Mouse (Mus musculus): ENCODE data around the gene Pdzd4.

Gene Pdzd4

GRCm38 (mm10) chrX:73824185-73825151 is at the start of gene Pdzd4:
TSS of gene Pdzd4 (minus strand) at chrX:73824969.
- DNase-seq (ENCODE audit: low read depth in 1 of 2, low spot score in 2 of 2), result no peak

GRCm38 (mm10) chrX:73871956-73872355 is 47.2 kb upstream of the Pdzd4 start:
- no peak for DNase-seq (ENCODE audit: low read depth in 1 of 2, low spot score in 2 of 2)

GRCm38 (mm10) chrX:73871474-73871873 is 46.7 kb upstream of the Pdzd4 start:
- DNase-seq (ENCODE audit: low read depth in 1 of 2, low spot score in 2 of 2), result no peak

GRCm38 (mm10) chrX:73869334-73869733 is 44.6 kb upstream of the Pdzd4 start:
- DNase-seq (ENCODE audit: low read depth in 1 of 2, low spot score in 2 of 2), result no peak

DNA sequence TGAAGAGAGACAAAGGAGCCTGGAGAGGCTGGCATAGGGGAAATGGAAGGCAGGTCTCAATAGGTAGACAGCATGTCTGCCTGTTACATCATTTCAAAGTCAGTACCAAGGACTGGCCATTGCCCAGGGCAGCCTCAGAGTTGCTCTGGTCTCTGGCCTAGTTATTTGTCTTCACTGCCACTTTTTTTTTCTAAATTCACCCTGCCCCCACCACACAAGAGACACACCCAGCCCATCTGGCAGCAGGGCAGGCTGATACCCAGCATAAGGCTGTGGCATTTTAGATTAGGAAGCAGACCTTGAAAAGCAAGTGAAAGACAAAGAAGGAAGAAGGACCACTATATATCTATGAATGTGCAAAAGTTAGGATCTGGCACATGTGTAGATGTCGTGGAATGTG is 43.1 kb upstream of the Pdzd4 start:
- DNase-seq (ENCODE audit: low read depth in 1 of 2, low spot score in 2 of 2), result no peak

DNA sequence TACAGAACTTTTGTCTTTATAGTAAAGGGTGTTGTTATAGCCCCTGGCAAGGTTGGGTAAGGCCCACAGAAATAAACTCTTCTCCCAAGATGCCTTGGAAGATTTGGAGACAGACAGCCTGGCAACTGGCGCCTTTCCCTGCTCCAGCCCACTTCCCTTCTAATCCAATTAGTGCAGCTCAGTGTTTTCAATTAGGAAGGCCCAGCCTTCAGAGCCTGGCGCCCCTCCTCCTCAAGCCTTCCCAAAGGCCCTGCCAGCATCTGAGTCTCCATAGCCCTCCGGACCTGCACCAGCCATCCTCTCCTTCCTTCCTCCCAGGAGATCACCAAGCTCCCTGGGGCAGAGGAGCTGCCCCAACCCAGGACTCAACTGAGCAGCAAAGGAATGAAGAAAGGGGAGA is 42.5 kb upstream of the Pdzd4 start:
- no peak for DNase-seq (ENCODE audit: low read depth in 1 of 2, low spot score in 2 of 2)

DNA sequence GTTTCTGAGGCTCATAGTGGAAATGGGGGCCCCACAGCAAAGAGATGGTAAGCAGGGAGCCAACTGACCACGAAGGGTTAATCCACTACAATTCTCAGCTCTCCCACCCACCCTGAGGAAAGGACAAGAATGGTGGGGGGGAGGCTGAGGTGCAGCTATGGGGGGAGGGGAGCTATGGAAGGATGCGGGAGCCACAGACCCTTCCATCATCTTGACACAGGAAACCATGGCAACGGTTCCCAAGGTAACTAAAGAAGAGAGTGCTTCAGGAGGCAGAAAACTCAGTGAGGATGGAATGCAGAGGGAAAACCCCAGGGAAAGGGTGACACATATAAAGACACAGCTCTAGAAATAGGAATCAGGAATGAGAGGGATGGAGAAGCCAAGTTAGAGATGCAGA is 39.9 kb upstream of the Pdzd4 start:
- no peak for DNase-seq (ENCODE audit: low read depth in 1 of 2, low spot score in 2 of 2)

DNA sequence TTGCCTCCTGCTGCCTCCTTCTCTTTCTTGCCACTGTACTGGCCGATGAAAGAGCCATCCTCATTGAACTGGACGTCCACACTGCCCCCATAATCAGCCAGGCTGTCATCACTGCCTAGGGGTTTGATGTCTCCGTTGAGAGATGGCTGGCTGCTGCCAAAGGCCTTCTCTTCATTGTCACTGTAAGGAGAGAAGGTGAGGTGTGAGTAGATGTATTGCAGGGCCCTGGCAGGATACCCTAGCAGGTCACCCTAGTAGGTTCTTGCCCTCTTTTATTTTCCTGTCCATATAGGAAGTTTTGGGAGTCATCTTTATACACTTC is 30.3 kb upstream of the Pdzd4 start:
- no peak for DNase-seq (ENCODE audit: low read depth in 1 of 2, low spot score in 2 of 2)

- no peak for DNase-seq (ENCODE audit: low read depth in 1 of 2, low spot score in 2 of 2)
Observed at GRCm38 (mm10) chrX:73854326-73855086, 29.7 kb upstream of the Pdzd4 start.

GRCm38 (mm10) chrX:73836691-73837090 is 11.9 kb upstream of the Pdzd4 start:
- DNase-seq (ENCODE audit: low read depth in 1 of 2, low spot score in 2 of 2), result no peak

DNA sequence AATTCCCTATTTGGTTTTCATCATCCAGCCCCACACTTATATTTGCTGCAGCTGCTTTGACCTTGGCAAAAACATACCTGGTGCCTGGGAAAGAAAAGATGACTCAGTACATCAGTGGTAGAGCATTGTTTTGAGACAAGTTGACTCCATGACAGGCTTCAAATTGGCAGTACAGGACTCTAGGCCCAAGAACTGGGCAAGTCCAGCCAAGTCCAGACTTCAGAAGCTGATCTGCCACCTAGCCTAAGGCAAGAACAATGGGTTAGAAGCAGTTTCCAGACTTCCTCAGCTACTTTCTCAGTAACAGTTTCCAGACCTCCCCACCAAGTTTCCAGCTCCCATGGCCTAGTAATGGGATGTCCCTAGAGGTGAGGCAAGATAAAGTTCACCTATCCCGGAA is 11.0 kb upstream of the Pdzd4 start:
- DNase-seq (ENCODE audit: low read depth in 1 of 2, low spot score in 2 of 2), result no peak

- DNase-seq (ENCODE audit: low read depth in 1 of 2, low spot score in 2 of 2), result no peak
Observed at GRCm38 (mm10) chrX:73823747-73824146, 1.0 kb downstream of the Pdzd4 start.

- DNase-seq (ENCODE audit: low read depth in 1 of 2, low spot score in 2 of 2), result no peak
Observed at GRCm38 (mm10) chrX:73816596-73817314, 8.0 kb downstream of the Pdzd4 start.

GRCm38 (mm10) chrX:73815072-73815471 is 9.7 kb downstream of the Pdzd4 start:
- DNase-seq (ENCODE audit: low read depth in 1 of 2, low spot score in 2 of 2), result no peak

GRCm38 (mm10) chrX:73805814-73806213 is 19.0 kb downstream of the Pdzd4 start:
- DNase-seq (ENCODE audit: low read depth in 1 of 2, low spot score in 2 of 2), result no peak

- DNase-seq (ENCODE audit: low read depth in 1 of 2, low spot score in 2 of 2), result peak; percentile 11 to 51
Observed at GRCm38 (mm10) chrX:73798502-73798901, 26.3 kb downstream of the Pdzd4 start.

- no peak for DNase-seq (ENCODE audit: low read depth in 1 of 2, low spot score in 2 of 2)
Observed at GRCm38 (mm10) chrX:73797511-73797910, 27.3 kb downstream of the Pdzd4 start.

GRCm38 (mm10) chrX:73793505-73793904 is 31.3 kb downstream of the Pdzd4 start:
- no peak for DNase-seq (ENCODE audit: low read depth in 1 of 2, low spot score in 2 of 2)

DNA sequence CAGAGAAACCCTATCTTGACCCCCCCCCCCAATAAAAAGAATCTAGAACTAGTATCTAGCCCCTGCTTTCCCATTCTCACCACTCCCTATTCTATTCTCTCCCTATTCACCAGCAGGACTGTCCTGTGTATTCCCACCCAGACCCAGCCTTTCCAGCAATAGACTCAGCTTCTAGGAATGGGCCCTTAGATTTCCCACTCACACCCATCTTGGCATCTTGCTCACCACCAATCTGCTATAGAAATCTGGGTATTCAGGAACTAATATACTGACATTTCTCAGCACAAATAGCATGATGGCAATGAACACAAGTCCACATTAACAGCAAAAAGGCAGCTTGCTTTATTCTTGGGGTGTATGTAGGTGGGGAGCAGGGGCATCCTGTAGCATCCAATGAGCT is 31.7 kb downstream of the Pdzd4 start:
- DNase-seq (ENCODE audit: low read depth in 1 of 2, low spot score in 2 of 2), result no peak

GRCm38 (mm10) chrX:73788501-73788900 is 36.3 kb downstream of the Pdzd4 start:
- no peak for DNase-seq (ENCODE audit: low read depth in 1 of 2, low spot score in 2 of 2)

DNA sequence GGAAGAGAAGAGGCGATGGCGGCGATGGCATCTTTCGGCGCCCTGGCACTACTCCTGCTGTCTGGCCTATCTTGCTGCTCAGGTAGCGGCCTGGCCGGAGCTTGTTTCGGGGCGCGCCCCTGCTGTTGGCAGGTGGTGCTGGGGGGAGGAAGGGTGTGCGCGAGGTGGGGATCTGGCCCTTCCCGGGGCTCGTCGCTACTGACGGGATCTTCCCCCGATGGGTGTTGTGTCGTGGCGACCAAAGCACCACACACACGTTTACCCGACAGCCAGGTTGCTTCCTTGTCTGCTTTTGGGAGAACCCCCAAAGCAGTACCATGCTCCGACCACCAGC is 37.6 kb downstream of the Pdzd4 start:
- DNase-seq (ENCODE audit: low read depth in 1 of 2, low spot score in 2 of 2), result no peak

All from monocyte, adult 2 months (primary cell).